Mouse (Mus musculus) limb, embryonic 12.5 days (tissue): Measurements from ENCODE around the gene 2310061I04Rik. TPM values are rescaled to one million over a fixed set of nuclear protein-coding genes. Genes with fewer than 3 reads are reported as not detected.

ENCODE experiments used
- ATAC-seq: fragments of 200-750 bp; cut with Nextera tagmentation; 2 replicates; pipeline ENCODE4 v1.8.0; 2017; ENCODE audit warnings: low read depth, moderate TSS enrichment; ENCODE audit not compliant: insufficient number of reproducible peaks, insufficient read depth, low FRiP score, low TSS enrichment
- H3K27ac ChIP-seq: fragments of 300-500 bp; sonication (generic); 2 replicates; pipeline ENCODE4 v1.5.1; 2016; ENCODE audit warnings: mild to moderate bottlenecking, moderate library complexity
- H3K27me3 ChIP-seq: fragments of 300-500 bp; sonication (generic); 2 replicates; pipeline ENCODE4 v1.6.1; 2016; ENCODE audit warnings: mild to moderate bottlenecking, moderate library complexity
- H3K36me3 ChIP-seq: fragments of 300-500 bp; sonication (generic); 2 replicates; pipeline ENCODE4 v1.6.1; 2016; ENCODE audit warnings: mild to moderate bottlenecking, moderate library complexity
- H3K4me1 ChIP-seq: fragments of 300-500 bp; sonication (generic); replicated peaks from 2 replicates; pipeline ENCODE4 v1.6.1; 2016
- H3K4me2 ChIP-seq: fragments of 300-500 bp; sonication (generic); 2 replicates; pipeline ENCODE4 v1.6.1; 2016; ENCODE audit warnings: mild to moderate bottlenecking, moderate library complexity
- H3K4me3 ChIP-seq: fragments of 300-500 bp; sonication (generic); replicated peaks from 2 replicates; pipeline ENCODE4 v1.5.1; 2016; ENCODE audit warnings: mild to moderate bottlenecking
- H3K9ac ChIP-seq: fragments of 300-500 bp; sonication (generic); replicated peaks from 2 replicates; pipeline ENCODE4 v1.6.1; 2016; ENCODE audit warnings: mild to moderate bottlenecking, moderate library complexity
- H3K9me3 ChIP-seq: fragments of 300-500 bp; sonication (generic); 2 replicates; pipeline ENCODE4 v1.6.1; 2016; ENCODE audit warnings: mild to moderate bottlenecking, moderate library complexity
- WGBS: fragments of 180-500 bp; shearing (Covaris S2); methylation state at CpG from one replicate; pipeline ENCODE4 v1.1.7; 2016; 5-methylcytosine and 5-hydroxymethylcytosine counted together
- microRNA counts: library from miRNA; unstranded; fragments of <30 nt; microRNA quantifications from one replicate; lab custom pipeline; 2017
- microRNA-seq: library from miRNA; unstranded; fragments of <30 nt; microRNA quantifications from one replicate; pipeline ENCODE4, GENCODE M21; 2017
- polyA plus RNA-seq: library from polyadenylated mRNA; unstranded; fragments of >200 nt; fragmentation: Nextera tagmentation; extraction: Ambion mirVana; gene quantifications from 2 replicates; pipeline ENCODE4 v1.2.1, GENCODE M21; 2016

The 2310061I04Rik gene
- polyA plus RNA-seq, 1 experiment from 2014 or later: 18.6 TPM

DNA sequence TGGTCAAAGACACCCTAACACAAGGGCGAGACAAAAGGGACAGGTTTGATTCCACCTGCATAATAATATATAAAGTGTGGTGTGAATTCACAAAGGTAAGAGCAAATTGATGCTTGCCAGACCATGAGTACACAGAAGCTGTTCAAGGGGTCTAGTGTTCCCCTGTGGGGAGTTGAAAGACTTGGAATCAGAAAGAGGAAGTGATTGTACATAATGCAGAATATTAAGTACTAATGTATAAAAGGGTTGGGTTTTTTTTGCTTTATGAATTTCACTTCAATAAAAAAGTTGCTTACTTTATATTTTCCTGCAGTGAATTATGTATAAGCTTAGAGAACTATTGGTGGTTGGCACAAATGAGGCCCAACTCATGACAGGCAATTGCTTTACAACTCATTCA lies 37.9 kb downstream of the 2310061I04Rik start:
- H3K4me1 ChIP-seq: peaks cover 6% of the 10 kb centered on the region
- WGBS: 98% methylated on average over 1 of the region's 1 CpGs
- H3K9me3 ChIP-seq: no peaks in the 10 kb centered on the region
- H3K27ac ChIP-seq: no peak overlapping the region
- no peak overlapping the region for H3K4me3 ChIP-seq
- peaks cover 42% of the 10 kb centered on the region for H3K36me3 ChIP-seq
- no peak overlapping the region for H3K4me2 ChIP-seq
- H3K27me3 ChIP-seq: no peaks in the 10 kb centered on the region
- H3K9ac ChIP-seq: no peak overlapping the region
- ATAC-seq: no peak

GRCm38 (mm10) chr17:35850974-35851373 lies 46.3 kb downstream of the 2310061I04Rik start:
- Histone ChIP-seq H3K4me3 (no peak overlapping the region), H3K4me1 (no peaks in the 10 kb centered on the region), H3K4me2 (no peak overlapping the region), H3K27ac (no peak overlapping the region), H3K9ac (no peak overlapping the region), H3K27me3 (no peaks in the 10 kb centered on the region), H3K36me3 (peaks cover 94% of the 10 kb centered on the region), H3K9me3 (no peaks in the 10 kb centered on the region)
- 87% methylated on average over 3 of the region's 3 CpGs for WGBS
- no peak for ATAC-seq

- H3K27ac ChIP-seq: no peak overlapping the region
- H3K9ac ChIP-seq: no peak overlapping the region
- H3K27me3 ChIP-seq: no peaks in the 10 kb centered on the region
- H3K4me1 ChIP-seq: peaks cover under 1% of the 10 kb centered on the region; the same call in 1 of the 2 replicates
- H3K4me3 ChIP-seq: no peak overlapping the region
- H3K36me3 ChIP-seq: peaks cover 87% of the 10 kb centered on the region
- WGBS: 71% methylated on average over 1 of the region's 1 CpGs
- ATAC-seq: no peak
- no peak overlapping the region for H3K4me2 ChIP-seq
- no peaks in the 10 kb centered on the region for H3K9me3 ChIP-seq
Measured at GRCm38 (mm10) chr17:35848112-35848511, 49.1 kb downstream of the 2310061I04Rik start.

DNA sequence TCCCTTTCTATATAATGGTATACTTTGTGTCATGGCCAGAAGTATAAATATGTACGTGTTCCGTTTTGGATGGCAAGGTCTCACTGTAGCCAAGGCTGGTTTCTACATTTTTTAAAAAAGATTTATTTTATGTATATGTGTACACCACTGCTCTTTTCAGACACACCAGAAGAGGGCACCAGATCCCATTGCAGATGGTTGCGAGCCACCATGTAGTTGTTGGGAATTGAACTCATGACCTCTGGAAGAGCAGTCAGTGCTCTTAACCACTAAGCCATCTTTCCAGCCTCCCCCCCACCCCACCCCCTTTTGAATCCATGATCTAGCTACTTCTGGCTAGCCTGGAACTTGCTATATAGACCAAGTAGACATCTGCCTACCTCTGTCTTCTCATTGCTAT lies 53.7 kb downstream of the 2310061I04Rik start:
- Histone ChIP-seq H3K27ac (no peak overlapping the region), H3K4me2 (no peak overlapping the region), H3K36me3 (peaks cover 43% of the 10 kb centered on the region), H3K4me1 (peaks cover 17% of the 10 kb centered on the region), H3K9ac (no peak overlapping the region), H3K27me3 (no peaks in the 10 kb centered on the region), H3K4me3 (no peak overlapping the region), H3K9me3 (no peaks in the 10 kb centered on the region)
- 93% methylated on average over 3 of the region's 3 CpGs for WGBS
- no peak for ATAC-seq

MicroRNA genes within 50 kb of the gene (microRNA counts, 519-probe panel; counts per million panel counts)
- microRNA mmu-miR-1894-3p (lab: Ali Mortazavi, UCI): not detected
- not detected for microRNA mmu-miR-1894-5p (lab: Ali Mortazavi, UCI)

Small RNAs within 50 kb of the gene (microRNA-seq; reads per million reads assigned to microRNA genes)
- not detected for gene Gm28033
- gene Mir1894: not detected

Other genes starting within 250 kb of the 2310061I04Rik start
- gene Vars2, start 229.8 kb downstream of the 2310061I04Rik start, polyA plus RNA-seq: 20.0 and 23.4 TPM in 2 replicates
- gene Gtf2h4, start 223.7 kb downstream of the 2310061I04Rik start, polyA plus RNA-seq: 53.6 and 58.2 TPM in 2 replicates
- gene Ddr1, start 192.8 kb downstream of the 2310061I04Rik start, polyA plus RNA-seq: 38.4 and 40.6 TPM in 2 replicates
- gene Ier3, start 75.7 kb downstream of the 2310061I04Rik start, polyA plus RNA-seq: 8.7 and 9.9 TPM in 2 replicates
- 45.8 and 45.9 TPM in 2 replicates for gene Flot1, start 74.2 kb downstream of the 2310061I04Rik start, polyA plus RNA-seq
- 1,183 and 1,215 TPM in 2 replicates for gene Tubb5, start 59.1 kb downstream of the 2310061I04Rik start, polyA plus RNA-seq
- 16.9 and 19.4 TPM in 2 replicates for gene Mdc1, start 55.9 kb downstream of the 2310061I04Rik start, polyA plus RNA-seq
- 51.3 and 52.5 TPM in 2 replicates for gene Nrm, start 36.1 kb downstream of the 2310061I04Rik start, polyA plus RNA-seq
- gene Ppp1r18, start 31.8 kb downstream of the 2310061I04Rik start, polyA plus RNA-seq: 21.3 and 24.0 TPM in 2 replicates
- 56.9 and 64.3 TPM in 2 replicates for gene Dhx16, start 17.6 kb downstream of the 2310061I04Rik start, polyA plus RNA-seq
- 139 and 143 TPM in 2 replicates for gene Atat1, start 12.6 kb upstream of the 2310061I04Rik start, polyA plus RNA-seq
- 61.2 and 66.8 TPM in 2 replicates for gene Mrps18b, start 19.0 kb upstream of the 2310061I04Rik start, polyA plus RNA-seq
- 50.4 and 50.7 TPM in 2 replicates for gene Ppp1r10, start 19.0 kb upstream of the 2310061I04Rik start, polyA plus RNA-seq
- 102 and 107 TPM in 2 replicates for gene Abcf1, start 72.3 kb upstream of the 2310061I04Rik start, polyA plus RNA-seq
- gene Gnl1, start 82.4 kb upstream of the 2310061I04Rik start, polyA plus RNA-seq: 59.2 and 59.7 TPM in 2 replicates
- 39.0 and 46.2 TPM in 2 replicates for gene Prr3, start 82.8 kb upstream of the 2310061I04Rik start, polyA plus RNA-seq
- 3.0 and 3.2 TPM in 2 replicates for gene H2-T24, start 123.1 kb upstream of the 2310061I04Rik start, polyA plus RNA-seq
- 4.2 and 6.4 TPM in 2 replicates for gene H2-T23, start 135.4 kb upstream of the 2310061I04Rik start, polyA plus RNA-seq
- 14.0 and 15.4 TPM in 2 replicates for gene H2-T22, start 145.3 kb upstream of the 2310061I04Rik start, polyA plus RNA-seq
- not detected in 2 replicates for gene Gm6034, start 145.5 kb upstream of the 2310061I04Rik start, polyA plus RNA-seq
- gene Gm11127, start 160.9 kb upstream of the 2310061I04Rik start, polyA plus RNA-seq: not detected in 2 replicates
- gene Gm19684, start 224.2 kb upstream of the 2310061I04Rik start, polyA plus RNA-seq: not detected in 2 replicates
- not detected in 2 replicates for gene Gm7030, start 232.0 kb upstream of the 2310061I04Rik start, polyA plus RNA-seq